Mouse (Mus musculus) MN1 (cell line): ENCODE data around the gene Gpx5.

ENCODE experiments used
- DNase-seq: peaks from one replicate; pipeline ENCODE4 v3.0.0-alpha.2; 2016; ENCODE audit warnings: low spot score

Gene Gpx5

GRCm38 (mm10) chr13:21292631-21293030, at the start of gene Gpx5:
Gene Gpx5 (minus strand): TSS chr13:21292731.
- DNase-seq: no peak

- peak; percentile 11 for DNase-seq
Measured at GRCm38 (mm10) chr13:21327424-21327823, 34.9 kb upstream of the Gpx5 start.

DNA sequence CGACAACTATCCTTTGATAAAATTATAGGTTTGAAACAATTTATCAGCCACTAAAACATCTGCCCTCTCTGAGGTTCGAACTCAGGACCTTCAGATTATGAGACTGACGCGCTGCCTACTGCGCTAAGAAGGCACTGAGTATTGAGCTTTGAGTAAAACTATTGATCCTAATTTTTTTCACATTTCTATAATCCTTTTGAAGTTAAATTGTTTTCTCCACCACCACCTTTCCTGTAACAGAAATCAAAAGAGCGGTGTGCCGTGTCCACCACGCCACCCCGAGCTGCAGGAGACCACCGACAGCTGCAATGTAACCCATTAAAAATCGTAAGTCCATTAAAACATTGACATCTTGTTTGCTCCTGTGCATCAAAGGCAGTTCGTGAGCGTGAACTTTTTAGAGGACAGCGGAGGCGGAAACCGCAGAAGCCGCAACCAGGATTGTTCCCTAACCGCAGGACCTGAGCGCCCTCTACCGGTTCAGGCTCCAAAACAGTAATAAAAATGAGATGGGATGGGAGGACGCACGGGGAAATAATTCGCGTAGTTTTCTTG, 34.2 kb upstream of the Gpx5 start:
- peak; percentile 79 for DNase-seq

- peak; percentile 30 for DNase-seq
Measured at GRCm38 (mm10) chr13:21326191-21326590, 33.7 kb upstream of the Gpx5 start.

GRCm38 (mm10) chr13:21323405-21323804, 30.9 kb upstream of the Gpx5 start:
- no peak for DNase-seq

GRCm38 (mm10) chr13:21322509-21323375, 30.2 kb upstream of the Gpx5 start:
- peak; percentile 51 for DNase-seq

- DNase-seq: no peak
Measured at GRCm38 (mm10) chr13:21321890-21322494, 29.5 kb upstream of the Gpx5 start.

DNA sequence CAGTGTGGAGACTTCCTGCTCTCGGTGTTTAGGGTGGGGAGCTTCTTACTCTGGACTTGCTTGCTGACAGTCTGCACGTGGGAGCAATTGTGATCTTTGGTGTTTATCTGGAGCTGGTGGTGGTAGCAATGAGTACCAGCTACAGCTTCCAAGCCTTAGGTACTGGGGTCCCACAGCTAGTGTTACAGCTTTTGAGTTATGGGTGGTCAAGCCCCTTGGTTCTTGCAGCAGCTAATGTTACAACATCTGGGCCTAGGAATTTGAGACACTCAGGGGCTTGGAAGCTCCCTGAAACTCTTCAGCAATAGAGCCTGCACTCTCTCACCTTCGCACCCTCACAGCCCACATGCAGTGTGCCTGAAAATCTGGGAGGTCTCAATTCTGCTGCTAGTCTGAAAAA, 27.7 kb upstream of the Gpx5 start:
- DNase-seq: no peak

DNA sequence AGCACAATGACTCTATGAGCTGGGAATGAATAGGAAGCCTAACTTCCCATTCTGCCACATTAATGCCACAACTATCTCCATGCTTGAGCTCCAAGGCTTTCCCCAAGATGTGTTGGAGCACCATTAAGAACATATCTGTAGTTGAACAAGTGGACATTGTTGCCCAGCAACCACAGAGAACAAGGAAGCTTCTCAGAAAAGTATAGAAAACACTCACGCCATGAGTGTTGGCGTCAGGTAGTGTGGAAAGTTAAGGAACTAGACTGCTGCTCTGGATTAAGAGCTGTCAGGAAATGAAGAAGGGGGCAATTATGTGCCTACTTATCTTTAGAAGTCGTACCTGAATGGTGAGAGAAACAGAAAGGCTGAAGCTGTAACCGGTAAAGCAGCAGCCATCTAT, 21.4 kb upstream of the Gpx5 start:
- no peak for DNase-seq

- no peak for DNase-seq
Measured at GRCm38 (mm10) chr13:21312854-21313253, 20.3 kb upstream of the Gpx5 start.

DNA sequence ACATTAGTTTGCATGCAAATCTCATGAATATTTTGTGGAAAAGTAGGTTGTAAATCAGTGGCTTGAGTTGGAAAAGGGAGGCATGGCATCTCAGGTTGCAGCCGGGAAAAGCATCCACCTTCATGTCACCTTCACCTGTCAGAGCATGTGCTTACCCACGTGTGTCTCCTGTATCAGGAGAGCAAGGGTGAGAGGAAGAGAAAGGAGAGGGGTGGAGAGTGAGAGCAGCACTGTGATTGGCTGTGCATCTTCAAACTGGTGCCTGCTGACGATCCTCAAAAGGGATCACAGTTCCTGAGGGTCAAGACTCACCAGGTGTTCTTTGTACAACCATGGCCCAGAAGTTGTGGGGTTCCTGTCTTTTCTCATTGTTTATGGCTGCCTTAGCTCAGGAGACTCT, 19.4 kb upstream of the Gpx5 start, which contains the start of gene Gpx6:
TSS of gene Gpx6 (plus strand) at position 200 of the 400 bp plus-strand sequence.
- no peak for DNase-seq

DNA sequence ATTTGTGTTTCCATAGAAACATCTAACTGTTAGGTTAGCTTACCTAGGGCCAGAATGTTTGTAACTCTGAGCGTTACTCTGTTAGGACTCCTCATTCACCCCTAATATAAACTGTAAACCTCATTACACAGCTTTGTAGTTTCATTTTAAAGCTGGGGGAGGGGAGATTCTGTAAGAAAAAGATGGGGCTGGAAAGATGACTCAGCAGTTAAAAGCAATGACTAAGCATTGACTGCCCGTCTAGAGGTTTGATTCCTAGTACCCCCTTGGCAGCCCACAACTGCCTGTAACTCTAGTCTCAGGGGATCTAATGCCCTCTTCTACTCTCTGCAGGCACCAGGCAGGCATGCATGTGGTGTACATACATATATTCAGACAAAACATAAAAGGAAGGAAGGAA, 17.3 kb upstream of the Gpx5 start:
- no peak for DNase-seq

DNA sequence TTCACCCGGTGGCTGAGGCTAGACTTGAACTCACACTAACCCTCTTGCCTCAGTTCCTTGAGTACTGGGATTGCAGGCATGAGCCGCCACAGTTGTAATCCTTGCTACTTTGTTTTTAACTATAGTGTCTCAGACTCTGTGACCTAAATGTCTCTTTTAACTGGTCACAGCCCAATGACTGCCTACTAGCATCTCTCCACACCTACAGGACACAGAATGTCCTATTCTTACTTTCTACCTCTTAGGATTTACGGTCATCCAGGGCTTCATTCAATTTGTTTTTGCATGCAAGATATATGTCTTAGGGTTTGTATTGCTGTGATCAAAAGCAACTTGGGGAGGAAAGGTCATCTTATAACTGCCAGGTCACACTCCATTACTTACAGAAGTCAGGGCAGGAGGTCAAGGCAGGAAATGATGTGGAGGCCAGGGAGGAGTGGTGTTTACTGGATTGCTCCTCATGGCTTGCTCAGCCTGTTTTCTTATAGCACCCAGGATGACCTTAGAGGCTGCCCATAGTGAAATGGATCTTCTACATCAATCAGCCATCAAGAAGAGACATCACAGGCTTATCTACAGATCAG, 12.0 kb upstream of the Gpx5 start:
- DNase-seq: no peak

DNA sequence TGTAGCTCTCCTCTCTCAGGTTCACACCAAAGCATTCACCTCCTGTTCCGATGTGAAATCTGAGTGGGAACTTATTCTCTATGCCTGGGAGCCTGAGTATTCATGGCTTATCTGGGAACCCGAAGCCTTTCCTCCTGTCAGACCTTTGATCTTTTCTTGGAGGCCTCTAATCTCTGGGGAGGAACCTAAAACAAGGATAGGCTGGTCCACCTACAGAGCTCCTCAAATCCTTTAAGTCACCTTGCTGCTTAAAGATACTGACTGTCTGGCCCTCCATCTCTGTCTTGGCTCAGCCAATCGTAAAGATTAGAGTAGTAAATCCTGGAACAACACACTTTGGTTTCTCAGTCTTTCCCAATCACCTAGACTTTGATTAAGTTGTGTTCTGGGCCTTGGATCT, 6.0 kb upstream of the Gpx5 start:
- no peak for DNase-seq

DNA sequence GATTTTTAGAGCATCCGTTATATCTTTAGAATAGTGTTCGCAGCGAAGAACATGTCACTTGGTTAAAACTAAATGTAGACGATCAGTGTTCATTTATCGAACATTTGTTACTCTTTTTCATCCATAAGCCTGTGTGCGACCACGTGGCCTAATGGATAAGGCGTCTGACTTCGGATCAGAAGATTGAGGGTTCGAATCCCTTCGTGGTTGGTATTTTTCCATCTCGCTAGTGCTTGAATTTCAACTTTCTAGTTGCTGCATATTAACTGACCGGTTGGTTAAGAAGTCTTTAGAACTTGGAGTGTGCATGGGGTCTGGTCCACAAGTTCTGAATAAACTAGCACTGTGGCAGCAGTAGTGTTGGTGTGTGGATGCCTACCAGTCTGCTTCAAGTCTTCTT, 13.0 kb downstream of the Gpx5 start:
- DNase-seq: peak; percentile 86

DNA sequence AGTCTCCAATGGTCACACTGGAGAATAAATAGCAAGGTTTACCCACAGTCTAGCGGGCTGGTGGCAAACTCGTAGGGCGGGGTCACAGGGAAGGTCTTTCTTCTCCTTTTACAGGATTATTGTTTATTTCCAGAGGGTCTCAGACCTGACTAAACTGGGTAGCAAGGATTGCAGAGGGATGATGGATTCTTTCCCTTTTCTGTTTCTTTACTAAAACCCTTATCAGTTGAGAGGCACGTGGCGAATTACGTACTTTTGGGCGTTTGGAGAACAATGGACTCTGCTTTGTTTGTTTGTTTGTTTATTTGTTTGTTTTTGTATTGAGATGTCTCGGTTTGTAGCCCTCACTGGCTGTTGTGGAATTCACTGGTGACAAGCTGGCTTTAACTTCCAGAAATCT, 13.5 kb downstream of the Gpx5 start:
- no peak for DNase-seq

- no peak for DNase-seq
Measured at GRCm38 (mm10) chr13:21276551-21276950, 16.0 kb downstream of the Gpx5 start.

- peak; percentile 84 for DNase-seq
Measured at GRCm38 (mm10) chr13:21275815-21276550, 16.5 kb downstream of the Gpx5 start.

GRCm38 (mm10) chr13:21275021-21275814, 17.3 kb downstream of the Gpx5 start:
- peak; percentile 62 for DNase-seq

DNA sequence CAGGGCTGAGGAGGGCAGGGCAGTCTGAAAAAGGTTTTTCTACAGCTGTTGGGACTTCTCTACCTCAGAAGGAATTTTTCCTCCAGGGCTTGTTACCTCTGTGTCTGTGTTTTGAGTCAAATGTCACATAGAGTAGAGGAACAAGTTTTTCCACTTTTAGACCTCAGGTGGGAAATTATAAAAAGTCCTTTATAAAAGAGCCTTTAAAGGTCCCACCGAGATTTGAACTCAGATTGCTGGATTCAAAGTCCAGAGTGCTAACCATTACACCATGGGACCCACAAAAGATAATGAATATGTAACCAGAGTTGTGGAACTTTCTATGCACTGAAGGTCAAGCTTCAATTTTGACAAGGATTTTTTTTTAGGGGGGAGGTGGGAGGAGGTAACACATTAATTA, 24.3 kb downstream of the Gpx5 start:
- no peak for DNase-seq

- DNase-seq: no peak
Measured at GRCm38 (mm10) chr13:21267541-21267940, 25.0 kb downstream of the Gpx5 start.
